Mouse (Mus musculus) stomach, embryonic 14.5 days (tissue): ENCODE measurements around the gene Agmo. TPM values are rescaled to one million over a fixed set of nuclear protein-coding genes. Genes with fewer than 3 reads are reported as not detected.

Source experiments
- ATAC-seq: fragments of 200-750 bp; cut with Nextera tagmentation; 2 replicates; pipeline ENCODE4 v1.8.0; 2017; ENCODE audit warnings: low read depth, moderate TSS enrichment; ENCODE audit not compliant: insufficient number of reproducible peaks, insufficient read depth, low FRiP score
- H3K27ac ChIP-seq: fragments of 300-500 bp; sonication (generic); 2 replicates; pipeline ENCODE4 v1.5.1; 2014; ENCODE audit warnings: mild to moderate bottlenecking, low read length, moderate library complexity, mixed read lengths
- H3K27me3 ChIP-seq: fragments of 300-500 bp; sonication (generic); 2 replicates; pipeline ENCODE4 v1.6.1; 2014; ENCODE audit warnings: low read length, control low read depth, mixed read lengths; ENCODE audit not compliant: control insufficient read depth, insufficient read depth
- H3K36me3 ChIP-seq: fragments of 300-500 bp; sonication (generic); 2 replicates; pipeline ENCODE4 v1.6.1; 2014; ENCODE audit warnings: mild to moderate bottlenecking, control low read depth, low read length, moderate library complexity, mixed read lengths; ENCODE audit not compliant: control insufficient read depth, insufficient read depth
- H3K4me1 ChIP-seq: fragments of 300-500 bp; sonication (generic); 2 replicates; pipeline ENCODE4 v1.6.1; 2014; ENCODE audit warnings: low read length, control low read depth, mixed read lengths; ENCODE audit not compliant: control insufficient read depth, insufficient read depth
- H3K4me2 ChIP-seq: fragments of 300-500 bp; sonication (generic); replicated peaks from 2 replicates; pipeline ENCODE4 v1.6.1; 2014; ENCODE audit warnings: low read depth, low read length, control low read depth
- H3K4me3 ChIP-seq: fragments of 300-500 bp; sonication (generic); 2 replicates; pipeline ENCODE4 v1.5.1; 2014; ENCODE audit warnings: low read depth, low read length, control low read depth
- H3K9ac ChIP-seq: fragments of 300-500 bp; sonication (generic); replicated peaks from 2 replicates; pipeline ENCODE4 v1.6.1; 2014; ENCODE audit warnings: low read depth, mild to moderate bottlenecking, control low read depth, low read length, moderate library complexity, mixed read lengths
- H3K9me3 ChIP-seq: fragments of 300-500 bp; sonication (generic); 2 replicates; pipeline ENCODE4 v1.6.1; 2016; ENCODE audit warnings: low read depth, low read length, control low read depth; ENCODE audit not compliant: control insufficient read depth
- WGBS: fragments of 180-500 bp; shearing (Covaris S2); extraction: QIAGEN DNeasy Blood & Tissue Kit; methylation state at CpG from one replicate; pipeline ENCODE4 v1.1.7; 2014; 5-methylcytosine and 5-hydroxymethylcytosine counted together
- polyA plus RNA-seq: library from polyadenylated mRNA; unstranded; fragments of >200 nt; fragmentation: Nextera tagmentation; extraction: Ambion mirVana; gene quantifications from 2 replicates; pipeline ENCODE4 v1.2.1, GENCODE M21; 2014

Agmo gene
- polyA plus RNA-seq, 1 experiment from 2014 or later: 0.85 TPM

- WGBS: 82% methylated on average over 3 of the region's 3 CpGs
- Histone ChIP-seq H3K4me3 (no peak overlapping the region), H3K36me3 (no peaks in the 10 kb centered on the region), H3K9ac (no peak overlapping the region), H3K4me1 (no peaks in the 10 kb centered on the region), H3K27me3 (no peaks in the 10 kb centered on the region), H3K27ac (no peak overlapping the region), H3K9me3 (no peaks in the 10 kb centered on the region), H3K4me2 (no peak overlapping the region)
- ATAC-seq: no peak
Observed at GRCm38 (mm10) chr12:37263685-37264084, 22.2 kb downstream of the Agmo start.

GRCm38 (mm10) chr12:37268636-37269152 is 27.3 kb downstream of the Agmo start:
- Histone ChIP-seq H3K4me3 (no peak overlapping the region), H3K27ac (no peak overlapping the region), H3K36me3 (no peaks in the 10 kb centered on the region), H3K27me3 (no peaks in the 10 kb centered on the region), H3K9ac (no peak overlapping the region), H3K4me2 (no peak overlapping the region), H3K9me3 (no peaks in the 10 kb centered on the region), H3K4me1 (no peaks in the 10 kb centered on the region)
- 54% methylated on average over 6 of the region's 6 CpGs for WGBS
- no peak for ATAC-seq

- no peak overlapping the region for H3K4me2 ChIP-seq
- WGBS: 52% methylated on average over 3 of the region's 3 CpGs
- ATAC-seq: no peak
- no peak overlapping the region for H3K9ac ChIP-seq
- no peak overlapping the region for H3K4me3 ChIP-seq
- no peaks in the 10 kb centered on the region for H3K36me3 ChIP-seq
- no peaks in the 10 kb centered on the region for H3K4me1 ChIP-seq
- no peaks in the 10 kb centered on the region for H3K27me3 ChIP-seq
- no peak overlapping the region for H3K27ac ChIP-seq
- no peaks in the 10 kb centered on the region for H3K9me3 ChIP-seq
Observed at GRCm38 (mm10) chr12:37272660-37273059, 31.2 kb downstream of the Agmo start.

GRCm38 (mm10) chr12:37273964-37274657 is 32.7 kb downstream of the Agmo start:
- Histone ChIP-seq H3K4me3 (no peak overlapping the region), H3K27me3 (no peaks in the 10 kb centered on the region), H3K9me3 (no peaks in the 10 kb centered on the region), H3K4me1 (no peaks in the 10 kb centered on the region), H3K4me2 (no peak overlapping the region), H3K27ac (no peak overlapping the region), H3K36me3 (no peaks in the 10 kb centered on the region), H3K9ac (no peak overlapping the region)
- ATAC-seq: no peak
- WGBS: 67% methylated on average over 5 of the region's 5 CpGs

- Histone ChIP-seq H3K27ac (no peak overlapping the region), H3K9me3 (no peaks in the 10 kb centered on the region), H3K27me3 (no peaks in the 10 kb centered on the region), H3K4me2 (no peak overlapping the region), H3K9ac (no peak overlapping the region), H3K36me3 (no peaks in the 10 kb centered on the region), H3K4me1 (no peaks in the 10 kb centered on the region), H3K4me3 (no peak overlapping the region)
- 58% methylated on average over 2 of the region's 2 CpGs for WGBS
- no peak for ATAC-seq
Observed at GRCm38 (mm10) chr12:37274658-37275019, 33.2 kb downstream of the Agmo start.

- ATAC-seq: no peak
- no peak overlapping the region for H3K4me2 ChIP-seq
- H3K4me1 ChIP-seq: no peaks in the 10 kb centered on the region
- H3K36me3 ChIP-seq: no peaks in the 10 kb centered on the region
- H3K4me3 ChIP-seq: no peak overlapping the region
- no peak overlapping the region for H3K9ac ChIP-seq
- H3K27ac ChIP-seq: no peak overlapping the region
- no peaks in the 10 kb centered on the region for H3K27me3 ChIP-seq
- 52% methylated on average over 1 of the region's 1 CpGs for WGBS
- no peaks in the 10 kb centered on the region for H3K9me3 ChIP-seq
Observed at GRCm38 (mm10) chr12:37306956-37307466, 65.6 kb downstream of the Agmo start.

GRCm38 (mm10) chr12:37310786-37311185 is 69.3 kb downstream of the Agmo start:
- no peak overlapping the region for H3K9ac ChIP-seq
- H3K4me2 ChIP-seq: no peak overlapping the region
- H3K9me3 ChIP-seq: no peaks in the 10 kb centered on the region
- WGBS: 65% methylated on average over 1 of the region's 1 CpGs
- no peak overlapping the region for H3K4me3 ChIP-seq
- ATAC-seq: no peak
- H3K36me3 ChIP-seq: no peaks in the 10 kb centered on the region
- H3K4me1 ChIP-seq: no peaks in the 10 kb centered on the region
- no peak overlapping the region for H3K27ac ChIP-seq
- H3K27me3 ChIP-seq: no peaks in the 10 kb centered on the region

- no peak overlapping the region for H3K27ac ChIP-seq
- no peaks in the 10 kb centered on the region for H3K9me3 ChIP-seq
- 52% methylated on average over 3 of the region's 3 CpGs for WGBS
- no peak overlapping the region for H3K4me2 ChIP-seq
- no peaks in the 10 kb centered on the region for H3K4me1 ChIP-seq
- H3K9ac ChIP-seq: no peak overlapping the region
- no peaks in the 10 kb centered on the region for H3K36me3 ChIP-seq
- no peaks in the 10 kb centered on the region for H3K27me3 ChIP-seq
- no peak overlapping the region for H3K4me3 ChIP-seq
- no peak for ATAC-seq
Observed at GRCm38 (mm10) chr12:37322860-37323259, 81.4 kb downstream of the Agmo start.

- H3K4me3 ChIP-seq: no peak overlapping the region
- no peaks in the 10 kb centered on the region for H3K4me1 ChIP-seq
- no peak overlapping the region for H3K4me2 ChIP-seq
- no peaks in the 10 kb centered on the region for H3K27me3 ChIP-seq
- no peak overlapping the region for H3K9ac ChIP-seq
- WGBS: 52% methylated on average over 5 of the region's 5 CpGs
- no peaks in the 10 kb centered on the region for H3K9me3 ChIP-seq
- no peak for ATAC-seq
- no peak overlapping the region for H3K27ac ChIP-seq
- H3K36me3 ChIP-seq: no peaks in the 10 kb centered on the region
Observed at GRCm38 (mm10) chr12:37334987-37335386, 93.5 kb downstream of the Agmo start.
